Mouse (Mus musculus) CH12.LX (cell line): ENCODE results near the gene Psenen.

ENCODE experiments used
- CTCF ChIP-seq, 2 experiments: IDR thresholded peaks in 1 of 2; conservative IDR thresholded peaks in 1 of 2; 2 replicates each; pipeline ENCODE4 v1.5.1; 2011 to 2012; ENCODE audit warnings: low read depth in 2 of 2, low read length in 2 of 2, improper control_type of control experiment in 1 of 2, inconsistent platforms in 1 of 2, mild to moderate bottlenecking in 1 of 2, moderate library complexity in 1 of 2
- JUND ChIP-seq: conservative IDR thresholded peaks from 2 replicates; pipeline ENCODE4 v1.6.1; 2011; ENCODE audit warnings: low read depth, low read length, improper control_type of control experiment
- KAT2A ChIP-seq: IDR thresholded peaks from 2 replicates; pipeline ENCODE4 v1.6.1; 2012; ENCODE audit warnings: low read length, improper control_type of control experiment, inconsistent platforms; ENCODE audit not compliant: insufficient replicate concordance
- POLR2A ChIP-seq: IDR thresholded peaks from 2 replicates; pipeline ENCODE4 v1.6.1; 2011; ENCODE audit warnings: low read depth, mild to moderate bottlenecking, improper control_type of control experiment, low read length
- ZC3H11A ChIP-seq: IDR thresholded peaks from 2 replicates; pipeline ENCODE4 v1.6.1; 2012; ENCODE audit warnings: low read depth, mild to moderate bottlenecking, inconsistent platforms, low read length, improper control_type of control experiment
- ZKSCAN1 ChIP-seq: IDR thresholded peaks from 2 replicates; pipeline ENCODE4 v1.6.1; 2012; ENCODE audit warnings: low read depth, inconsistent platforms, low read length, improper control_type of control experiment, borderline replicate concordance

- no peak for TF ChIP-seq POLR2A
- TF ChIP-seq CTCF (conservative IDR thresholded peaks at IDR 0.05 in 1 of 2, IDR thresholded peaks at IDR 0.05 in 1 of 2; ENCODE audit: low read depth in 2 of 2, low read length in 2 of 2) = no peak
- TF ChIP-seq JUND = no peak
- no peak for TF ChIP-seq ZKSCAN1
- TF ChIP-seq ZC3H11A = no peak
- TF ChIP-seq KAT2A = no peak
Observed at GRCm38 (mm10) chr7:30563906-30564280, 466 bp upstream of the Psenen start.
